Mouse (Mus musculus) T-cell, adult 2 months (primary cell): ENCODE measurements around the gene Gm21095.
"Not testable (repeated sequence)": the region's sequence is repeated elsewhere in the genome, so short reads cannot be mapped to it uniquely, and the experiment has no call there.

Source experiments
- DNase-seq: peaks from one replicate; pipeline ENCODE4 v3.0.0; 2022; ENCODE audit warnings: low spot score

Gene Gm21095

DNA sequence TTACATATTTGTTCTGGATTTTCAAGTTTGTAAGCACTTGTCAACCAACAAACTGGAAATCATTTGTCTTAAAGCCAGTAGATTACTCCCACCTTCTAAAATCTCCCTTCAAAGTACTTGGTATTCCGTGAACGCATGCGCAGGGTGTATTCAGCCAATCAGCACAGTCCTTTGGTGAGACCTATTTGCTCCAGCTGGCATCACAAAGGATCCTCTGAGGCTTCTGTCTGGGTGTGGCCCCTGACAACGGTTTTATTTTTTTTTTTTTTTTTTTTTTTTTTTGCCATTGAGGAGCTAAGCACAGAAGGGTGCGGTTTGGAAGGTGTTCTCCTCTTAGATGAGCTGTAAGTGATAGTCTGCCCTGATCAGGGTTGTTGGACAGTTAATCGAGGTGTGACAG lies at the start of gene Gm21095:
TSS of gene Gm21095 (plus strand) at position 301 of the 400 bp plus-strand sequence.
- DNase-seq = not testable (repeated sequence)
